Mouse (Mus musculus): ENCODE data around the gene Coro6. TPM values are rescaled to one million over a fixed set of nuclear protein-coding genes. Genes with fewer than 3 reads are reported as not detected.

Gene Coro6
- total RNA-seq, 1 experiment, result 0.80 TPM

GRCm38 (mm10) chr11:77518051-77518798 lies 56.0 kb downstream of the Coro6 start:
- no peak overlapping the region for H3K4me3 ChIP-seq (ENCODE audit: insufficient read depth in 1 of 2, low read depth in 1 of 2, low read length in 2 of 2, poor library complexity in 1 of 2, severe bottlenecking in 1 of 2)
- no peak overlapping the region for H3K27ac ChIP-seq (ENCODE audit: insufficient read depth, low read depth, low read length, poor library complexity, severe bottlenecking)
- DNase-seq (ENCODE audit: low read depth, low spot score), result no peak
- TF ChIP-seq CHD2 (IDR thresholded peaks at IDR 0.05; ENCODE audit: low read depth, low read length) (no peak), HCFC1 (IDR thresholded peaks at IDR 0.05; ENCODE audit: borderline replicate concordance, insufficient read depth, low read length) (no peak), ZNF384 (IDR thresholded peaks at IDR 0.05; ENCODE audit: low read depth, low read length) (no peak), ZC3H11A (IDR thresholded peaks at IDR 0.05; ENCODE audit: borderline replicate concordance, low read depth, low read length) (no peak), MAFK (IDR thresholded peaks at IDR 0.05; ENCODE audit: insufficient read depth, low read depth, low read length) (no peak)
- peaks cover 2 to 6% of the 10 kb centered on the region in 2 experiments; a peak in 3 of 4 replicates for H3K4me1 ChIP-seq (ENCODE audit: control insufficient read depth in 2 of 2, insufficient read depth in 2 of 2, low read length in 2 of 2, poor library complexity in 1 of 2)
- H3K9ac ChIP-seq (ENCODE audit: insufficient read depth, low read depth, low read length, poor library complexity, severe bottlenecking), result no peak overlapping the region
- no peaks in the 10 kb centered on the region for H3K9me3 ChIP-seq (ENCODE audit: control insufficient read depth, insufficient read depth, low read depth, low read length)
- in situ Hi-C loops (cut with MboI; ENCODE audit: low sequenced_read_pairs in 2 of 2, unreplicated experiment in 2 of 2), result no loop called here
- H3K36me3 ChIP-seq (ENCODE audit: control insufficient read depth, insufficient read depth, low read length, poor library complexity, severe bottlenecking), result no peaks in the 10 kb centered on the region

GRCm38 (mm10) chr11:77519043-77519442 lies 56.8 kb downstream of the Coro6 start, which contains the start of gene Gm10392:
TSS of gene Gm10392 (minus strand) at chr11:77519198.
- in situ Hi-C loops (cut with MboI; ENCODE audit: low sequenced_read_pairs in 2 of 2, unreplicated experiment in 2 of 2), result no loop called here
- H3K4me3 ChIP-seq (ENCODE audit: insufficient read depth in 1 of 2, low read depth in 1 of 2, low read length in 2 of 2, poor library complexity in 1 of 2, severe bottlenecking in 1 of 2), result no peak within 1 kb of the TSS
- no peaks in the 10 kb centered on the region for H3K36me3 ChIP-seq (ENCODE audit: control insufficient read depth, insufficient read depth, low read length, poor library complexity, severe bottlenecking)
- H3K27ac ChIP-seq (ENCODE audit: insufficient read depth, low read depth, low read length, poor library complexity, severe bottlenecking), result no peak within 1 kb of the TSS
- TF ChIP-seq ZC3H11A (IDR thresholded peaks at IDR 0.05; ENCODE audit: borderline replicate concordance, low read depth, low read length), result no peak
- DNase-seq (ENCODE audit: low read depth, low spot score), result no peak
- H3K9me3 ChIP-seq (ENCODE audit: control insufficient read depth, insufficient read depth, low read depth, low read length), result no peaks in the 10 kb centered on the region
- H3K9ac ChIP-seq (ENCODE audit: insufficient read depth, low read depth, low read length, poor library complexity, severe bottlenecking), result no peak within 1 kb of the TSS
- H3K4me1 ChIP-seq (ENCODE audit: control insufficient read depth in 2 of 2, insufficient read depth in 2 of 2, low read length in 2 of 2, poor library complexity in 1 of 2), result peaks cover 0 to 6% of the 10 kb centered on the region in 2 experiments; a peak in 2 of 4 replicates

Other genes with a start within 250 kb of the Coro6 start
- 6.7 and 7.7 TPM in 2 replicates for gene Ssh2, start 246.1 kb upstream of the Coro6 start, total RNA-seq (2012; rRNA removed)
- 7.0 and 10.7 TPM in 2 replicates for gene Ankrd13b, start 27.3 kb downstream of the Coro6 start, total RNA-seq (2012; rRNA removed)
- gene Git1, start 31.2 kb downstream of the Coro6 start, total RNA-seq (2012; rRNA removed), result 43.1 and 55.2 TPM in 2 replicates
- gene Abhd15, start 52.7 kb downstream of the Coro6 start, total RNA-seq (2012; rRNA removed), result 1.6 and 1.7 TPM in 2 replicates
- gene Trp53i13, start 53.6 kb downstream of the Coro6 start, total RNA-seq (2012; rRNA removed), result 18.4 and 23.5 TPM in 2 replicates
- gene Gm10392, start 56.8 kb downstream of the Coro6 start, total RNA-seq (2012; rRNA removed), result 0.26 TPM in 1 of 2 replicates, not detected in the other
- gene Taok1, start 145.4 kb downstream of the Coro6 start, total RNA-seq (2012; rRNA removed), result 48.4 and 60.8 TPM in 2 replicates
- gene Nufip2, start 223.7 kb downstream of the Coro6 start, total RNA-seq (2012; rRNA removed), result 153 and 165 TPM in 2 replicates

All from ES-E14 (cell line).